ENCODE assay signal across 14 mouse cellular contexts in the genomic region with DNA sequence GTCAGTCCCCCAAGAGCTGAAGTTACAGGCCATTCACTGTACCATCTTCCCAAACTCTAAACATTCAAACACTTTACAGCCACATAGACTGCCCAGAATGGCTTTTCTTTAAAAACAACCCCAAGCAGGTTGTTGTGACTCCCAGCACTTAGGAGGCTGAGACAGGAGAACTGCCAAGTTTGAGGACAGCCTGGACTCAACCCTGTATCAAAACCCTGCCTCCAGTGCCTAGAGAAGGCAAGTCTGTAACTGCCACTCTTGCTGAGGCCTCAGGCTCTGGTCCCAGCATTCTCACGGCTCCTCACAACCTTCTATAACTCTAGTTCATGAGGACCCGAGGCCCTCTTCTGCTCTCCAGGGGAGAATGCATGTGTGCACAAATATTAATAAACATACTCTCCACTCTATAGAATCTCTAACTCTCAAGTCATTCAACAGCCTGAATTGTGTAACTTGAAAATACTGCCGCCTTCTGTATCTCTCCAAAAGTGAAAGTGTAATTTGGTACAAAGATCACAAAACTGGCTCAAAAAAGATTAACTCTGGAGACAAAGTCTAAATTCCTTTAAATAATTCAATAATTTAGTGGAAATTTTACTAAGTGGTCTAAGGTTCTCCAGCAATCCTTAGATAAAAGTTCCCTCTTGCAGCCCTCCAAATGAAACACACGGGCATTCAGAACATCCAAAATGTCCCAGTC. TPM values are rescaled to one million over a fixed set of nuclear protein-coding genes. Genes with fewer than 3 reads are reported as not detected.
DNase-seq lines count a peak whose midpoint lies in the region; ATAC-seq and TF ChIP-seq lines count a peak whose summit lies in the region.
"Had no signal": no experiment of that assay in that cellular context is flagged by ENCODE, and none has a peak within 500 bp of the region (broad histone marks: within the 10 kb centered on the region; RNA-seq: fewer than 3 reads in every experiment).

No protein-coding gene starts in this region.

- peak overlapping the region; percentile 91 for H3K4me2 ChIP-seq in liver, embryonic 14.5 days (ENCODE audit: low read depth)

- no peaks in the 10 kb centered on the region for H3K9me3 ChIP-seq in G1E (replicated peaks)
- no peaks in the 10 kb centered on the region for H3K9me3 ChIP-seq in liver, embryonic 14.5 days (ENCODE audit: control insufficient read depth, low read length)
- H3K9me3 ChIP-seq: forebrain, embryonic 15.5 days; midbrain, embryonic 15.5 days; stomach, embryonic 15.5 days had no signal

- TF ChIP-seq CTCF in gastrocnemius, adult 2 months (IDR thresholded peaks at IDR 0.05) = no peak
- TF ChIP-seq CTCF in liver, adult 2 months (IDR thresholded peaks at IDR 0.05; ENCODE audit: low read depth, low read length) = no peak
- TF ChIP-seq CTCF in G1E (IDR thresholded peaks at IDR 0.05; ENCODE audit: low read depth, low read length) = no peak
- TF ChIP-seq CTCF in liver, embryonic 14.5 days (IDR thresholded peaks at IDR 0.05; ENCODE audit: low read depth) = no peak

- no peak overlapping the region for H3K27ac ChIP-seq in gastrocnemius, adult 2 months
- H3K27ac ChIP-seq in liver, adult 2 months (replicated peaks; ENCODE audit: insufficient read depth, low read depth, low read length) = peak overlapping the region; percentile 59
- H3K27ac ChIP-seq in liver, embryonic 14.5 days = no peak overlapping the region
- H3K27ac ChIP-seq: forebrain, embryonic 15.5 days; midbrain, embryonic 15.5 days; stomach, embryonic 15.5 days had no signal

- peak overlapping the region; percentile 23 for H3K9ac ChIP-seq in liver, adult 2 months (ENCODE audit: low read depth, low read length)
- H3K9ac ChIP-seq in liver, embryonic 14.5 days (replicated peaks) = no peak overlapping the region
- H3K9ac ChIP-seq: forebrain, embryonic 15.5 days; midbrain, embryonic 15.5 days; stomach, embryonic 15.5 days had no signal

- H3K4me3 ChIP-seq in gastrocnemius, adult 2 months = peak overlapping the region; percentile 80
- H3K4me3 ChIP-seq in liver, adult 2 months (ENCODE audit: insufficient read depth, low read depth, low read length) = peak overlapping the region; percentile 18
- peak overlapping the region; percentile 54; the same call in 1 of the 2 replicates for H3K4me3 ChIP-seq in G1E (ENCODE audit: low read depth, low read length)
- 0 out of 4 replicates have a peak overlapping the region, but pooled peaks of 1 of the 2 experiments have one; percentile 1 for H3K4me3 ChIP-seq in liver, embryonic 14.5 days (ENCODE audit: insufficient read depth in 1 of 2, low read depth in 2 of 2, low read length in 2 of 2)
- H3K4me3 ChIP-seq: forebrain, embryonic 15.5 days; stomach, embryonic 15.5 days had no signal

- DNase-seq in gastrocnemius, adult 2 months = no peak
- no peak for DNase-seq in gastrocnemius, postnatal 25 days
- peak; percentile 89 for DNase-seq in liver, adult 2 months (ENCODE audit: extremely low read depth, low read depth, low spot score)
- DNase-seq in liver = no peak
- DNase-seq in G1E (ENCODE audit: low spot score) = no peak
- DNase-seq in liver, embryonic 14.5 days (ENCODE audit: low read depth in 3 of 3, low spot score in 3 of 3) = no peak
- no peak for DNase-seq in gastrocnemius, adult 18-20 months (ENCODE audit: low spot score)
- DNase-seq in cerebellum, adult 18-20 months = no peak
- DNase-seq: adrenal gland, adult 2 months; cerebellum, adult 9-10 months had no signal

- no peaks in the 10 kb centered on the region for H3K36me3 ChIP-seq in liver, adult 2 months (ENCODE audit: control insufficient read depth, insufficient read depth, low read length)
- peaks cover 15% of the 10 kb centered on the region for H3K36me3 ChIP-seq in G1E (replicated peaks)
- no peaks in the 10 kb centered on the region for H3K36me3 ChIP-seq in liver, embryonic 14.5 days (replicated peaks; ENCODE audit: control insufficient read depth, insufficient read depth, low read depth)
- H3K36me3 ChIP-seq: forebrain, embryonic 15.5 days; midbrain, embryonic 15.5 days; stomach, embryonic 15.5 days had no signal

- no peaks in the 10 kb centered on the region for H3K27me3 ChIP-seq in liver, adult 2 months (ENCODE audit: control insufficient read depth, insufficient read depth, low read length)
- H3K27me3 ChIP-seq in G1E (ENCODE audit: insufficient read depth, low read length) = no peaks in the 10 kb centered on the region
- no peaks in the 10 kb centered on the region for H3K27me3 ChIP-seq in liver, embryonic 14.5 days (ENCODE audit: control insufficient read depth, insufficient read depth, low read length)
- H3K27me3 ChIP-seq: forebrain, embryonic 15.5 days; midbrain, embryonic 15.5 days; stomach, embryonic 15.5 days had no signal

- no peak for TF ChIP-seq EP300 in liver, embryonic 14.5 days (IDR thresholded peaks at IDR 0.05; ENCODE audit: low read depth)

- H3K79me2 ChIP-seq in liver, adult 2 months (ENCODE audit: control insufficient read depth, insufficient read depth, low read length) = peaks cover 29% of the 10 kb centered on the region

- H3K4me1 ChIP-seq in liver, adult 2 months (ENCODE audit: control insufficient read depth, insufficient read depth, low read length) = peaks cover 21% of the 10 kb centered on the region
- H3K4me1 ChIP-seq in G1E (ENCODE audit: insufficient read depth, low read depth, low read length) = peaks cover 44% of the 10 kb centered on the region
- peaks cover 10 to 23% of the 10 kb centered on the region in 2 experiments for H3K4me1 ChIP-seq in liver, embryonic 14.5 days (replicated peaks; ENCODE audit: control insufficient read depth in 2 of 2, insufficient read depth in 2 of 2, low read length in 1 of 2)

- TF ChIP-seq POLR2A in liver, adult 2 months (IDR thresholded peaks at IDR 0.05; ENCODE audit: extremely low read depth, insufficient read depth, low read length) = no peak

- intact Hi-C loops in gastrocnemius, adult 2 months (cut with DNase I) = loop anchor here (5.0 kb wide), 2 partner anchors 34 to 41 kb away; a partner anchor contains a TSS

- ATAC-seq in G1E (ENCODE audit: extremely low read depth, insufficient number of reproducible peaks, low FRiP score, poor library complexity, severe bottlenecking) = no peak
- ATAC-seq in liver, embryonic 14.5 days (ENCODE audit: insufficient read depth) = no peak
- ATAC-seq: forebrain, embryonic 15.5 days; inflammation-experienced regulatory T-cells, adult 6 months; midbrain, embryonic 15.5 days had no signal

- WGBS in liver, adult 2 months = 9% methylated on average over 4 of the region's 4 CpGs
- 48% methylated on average over 4 of the region's 4 CpGs for WGBS in liver, embryonic 14.5 days (ENCODE audit: insufficient replicate concordance)

RNA-seq across cellular contexts. Expression of a gene that starts 2.8 kb away (rescaled TPM):
- total RNA-seq in gastrocnemius, adult 2 months (2021) = 10 to 100 TPM; 45.8 to 47.4 TPM
- 10 to 100 TPM; 36.6 to 37.5 TPM for total RNA-seq in gastrocnemius, postnatal 25 days (2021)
- total RNA-seq in liver, adult 2 months (2014; rRNA removed) = 10.5 and 18.6 TPM in 2 replicates
- 18.3 and 18.4 TPM in 2 replicates for polyA plus RNA-seq in liver, adult 2 months (2012; rRNA removed)
- total RNA-seq in G1E (2014; fragmentation: Nextera tagmentation) (269 and 323 TPM in 2 replicates), G1E (2017) (11.5 and 16.0 TPM in 2 replicates)
- polyA plus RNA-seq in G1E (2012) = 210 and 237 TPM in 2 replicates
- polyA plus RNA-seq in liver, embryonic 14.5 days (2012; rRNA removed) = 11.9 and 15.0 TPM in 2 replicates
- polyA plus RNA-seq in liver, embryonic 14.5 days (2014; fragmentation: Nextera tagmentation; extraction: Ambion mirVana) = 26.4 and 33.0 TPM in 2 replicates
- 10 to 100 TPM; 41.0 to 47.3 TPM for total RNA-seq in gastrocnemius, adult 18-20 months (2021)

RNA-seq across cellular contexts. Expression of a gene that starts 39.3 kb away (rescaled TPM):
- 10 to 100 TPM; 33.2 to 40.2 TPM for total RNA-seq in gastrocnemius, adult 2 months (2021)
- total RNA-seq in gastrocnemius, postnatal 25 days (2021) = 10 to 100 TPM; 28.2 to 37.0 TPM
- total RNA-seq in liver, adult 2 months (2014; rRNA removed) = 30.3 and 31.6 TPM in 2 replicates
- polyA plus RNA-seq in liver, adult 2 months (2012; rRNA removed) = 29.0 and 47.9 TPM in 2 replicates
- total RNA-seq in G1E (2014; fragmentation: Nextera tagmentation) = 67.3 and 80.8 TPM in 2 replicates
- total RNA-seq in G1E (2017) = 119 and 132 TPM in 2 replicates
- 251 and 272 TPM in 2 replicates for polyA plus RNA-seq in G1E (2012)
- 19.4 and 26.8 TPM in 2 replicates for polyA plus RNA-seq in liver, embryonic 14.5 days (2012; rRNA removed)
- polyA plus RNA-seq in liver, embryonic 14.5 days (2014; fragmentation: Nextera tagmentation; extraction: Ambion mirVana) = 12.3 and 12.6 TPM in 2 replicates
- total RNA-seq in gastrocnemius, adult 18-20 months (2021) = 10 to 100 TPM; 32.0 to 37.5 TPM
